Mouse (Mus musculus) myocyte (in vitro differentiated cells): ENCODE data around the gene Lcn6.

Experiments
- CEBPB ChIP-seq: IDR thresholded peaks from 2 replicates; pipeline ENCODE4 v1.6.1; 2011; ENCODE audit warnings: mild to moderate bottlenecking, moderate library complexity; ENCODE audit not compliant: poor library complexity, insufficient read depth, severe bottlenecking
- E2F4 ChIP-seq: IDR thresholded peaks from one replicate; pipeline ENCODE4 v1.6.1; 2011; ENCODE audit warnings: mild to moderate bottlenecking, control low read depth, moderate library complexity; ENCODE audit not compliant: insufficient read depth
- MAX ChIP-seq: IDR thresholded peaks from one replicate; pipeline ENCODE4 v1.6.1; 2011; ENCODE audit warnings: low read depth, mild to moderate bottlenecking, control low read depth
- POLR2A ChIP-seq: IDR thresholded peaks from one replicate; pipeline ENCODE4 v1.6.1; 2011; ENCODE audit warnings: low read depth, mild to moderate bottlenecking, control low read depth, moderate library complexity; ENCODE audit not compliant: insufficient read length
- REST ChIP-seq: IDR thresholded peaks from one replicate; pipeline ENCODE4 v1.6.1; 2011; ENCODE audit warnings: mild to moderate bottlenecking, control low read depth, moderate library complexity; ENCODE audit not compliant: insufficient read depth, insufficient read length
- SRF ChIP-seq: IDR thresholded peaks from one replicate; pipeline ENCODE4 v1.6.1; 2011; ENCODE audit warnings: low read depth; ENCODE audit not compliant: control insufficient read depth, insufficient read length
- TCF12 ChIP-seq: IDR thresholded peaks from one replicate; pipeline ENCODE4 v1.6.1; 2011; ENCODE audit warnings: mild to moderate bottlenecking, control low read depth; ENCODE audit not compliant: poor library complexity, insufficient read depth, severe bottlenecking

GRCm38 (mm10) chr2:25652902-25653301, 23.7 kb upstream of the Lcn6 start, which contains the start of gene Lcn8:
- TF ChIP-seq TCF12 (no peak), E2F4 (no peak), POLR2A (no peak), CEBPB (no peak), SRF (no peak), MAX (no peak), REST (no peak)
